Comparison of ENCODE assay signal across 11 mouse cellular contexts in genomic region chr9:97162465-97162864, GRCm38 (mm10). TPM values are rescaled to one million over a fixed set of nuclear protein-coding genes. Genes with fewer than 3 reads are reported as not detected.
A peak's percentile ranks its signal among the peaks of the same experiment; 100 is the strongest.
DNase-seq lines count a peak whose midpoint lies in the region; ATAC-seq and TF ChIP-seq lines count a peak whose summit lies in the region.
"Had no signal": no experiment of that assay in that cellular context is flagged by ENCODE, and none has a peak within 500 bp of the region (broad histone marks: within the 10 kb centered on the region; RNA-seq: fewer than 3 reads in every experiment).

No protein-coding gene starts in this region.

- no peak for DNase-seq in frontal cortex, postnatal 36 days (ENCODE audit: low spot score in 2 of 2)
- no peak for DNase-seq in lung, adult 2 months
- no peak for DNase-seq in lung, postnatal 25 days (ENCODE audit: low spot score)
- DNase-seq in ZHBTc4 (ENCODE audit: low read depth, low spot score), result peak; percentile 39
- DNase-seq in retina, embryonic 14.5 days (ENCODE audit: low spot score), result peak; percentile 66
- no peak for DNase-seq in spleen, postnatal 10 days (ENCODE audit: low spot score in 2 of 2)
- no peak for DNase-seq in cerebellum, adult 18-20 months
- DNase-seq: kidney, adult 18-20 months had no signal

- peaks cover 3% of the 10 kb centered on the region; the same call in 1 of the 2 replicates for H3K4me1 ChIP-seq in lung, adult 2 months (ENCODE audit: control insufficient read depth, insufficient read depth, low read length)
- H3K4me1 ChIP-seq: megakaryocyte, embryonic 14.5 days; stomach, embryonic 15.5 days had no signal

- no peak overlapping the region for H3K4me3 ChIP-seq in lung, adult 2 months (replicated peaks; ENCODE audit: extremely low read depth, low read depth, low read length)
- H3K4me3 ChIP-seq: megakaryocyte, embryonic 14.5 days; stomach, embryonic 15.5 days had no signal

- ATAC-seq in frontal cortex, adult (ENCODE audit: low TSS enrichment), result 0 out of 2 replicates have a peak, but pooled peaks have one; percentile 38

- no peak for TF ChIP-seq POLR2A in lung, adult 2 months (IDR thresholded peaks at IDR 0.05; ENCODE audit: borderline replicate concordance, extremely low read depth, low read depth, low read length)

- WGBS in lung, adult 2 months, result 16% methylated on average over 2 of the region's 2 CpGs

- TF ChIP-seq CTCF in lung, adult 2 months (IDR thresholded peaks at IDR 0.05; ENCODE audit: insufficient read depth, low read length), result peak; percentile 7; the same call in 1 of the 2 replicates

RNA-seq across cellular contexts. Expression of gene Slc25a36, which starts 51.5 kb away (rescaled TPM):
- polyA plus RNA-seq in lung, adult 2 months (2012; rRNA removed), result 17.0 and 31.9 TPM in 2 replicates

Comparison
In these comparisons a context has a peak if more than half of its experiments do, and no peak if none do; other contexts are left out.
1. DNase-seq: peak in ZHBTc4 (single experiment) and retina, embryonic 14.5 days (single experiment); none in frontal cortex, postnatal 36 days (0 of 2), lung, adult 2 months (single experiment), lung, postnatal 25 days (single experiment), spleen, postnatal 10 days (0 of 2) and cerebellum, adult 18-20 months (0 of 2).